Mouse (Mus musculus) intestine, embryonic 14.5 days (tissue): ENCODE measurements at regions not wholly inside any gene's neighbourhood (a gene's known extent, or its start where the extent isn't known, plus 50 kb on each side); places are given as distances from the start of the nearest gene placed in this dataset.

Experiments
- ATAC-seq: fragments of 200-750 bp; cut with Nextera tagmentation; replicated peaks from 2 replicates; pipeline ENCODE4 v1.8.0; 2017; ENCODE audit warnings: low read depth, moderate number of reproducible peaks, moderate TSS enrichment, moderate library complexity; ENCODE audit not compliant: low FRiP score, low TSS enrichment
- DNase-seq: peaks from one replicate; pipeline ENCODE4 v3.0.0-alpha.2; 2018; ENCODE audit warnings: low spot score
- H3K27ac ChIP-seq: fragments of 300-500 bp; sonication (generic); 2 replicates; pipeline ENCODE4 v1.5.1; 2014; ENCODE audit warnings: low read depth, mild to moderate bottlenecking, control low read depth
- H3K27me3 ChIP-seq: fragments of 300-500 bp; sonication (generic); replicated peaks from 2 replicates; pipeline ENCODE4 v1.6.1; 2014; ENCODE audit warnings: low read length, control low read depth; ENCODE audit not compliant: control insufficient read depth, insufficient read depth
- H3K36me3 ChIP-seq: fragments of 300-500 bp; sonication (generic); 2 replicates; pipeline ENCODE4 v1.6.1; 2014; ENCODE audit warnings: low read length, control low read depth; ENCODE audit not compliant: control insufficient read depth, insufficient read depth
- H3K4me1 ChIP-seq: fragments of 300-500 bp; sonication (generic); replicated peaks from 2 replicates; pipeline ENCODE4 v1.6.1; 2014; ENCODE audit warnings: low read length, control low read depth, mixed read lengths; ENCODE audit not compliant: control insufficient read depth, insufficient read depth
- H3K4me2 ChIP-seq: fragments of 300-500 bp; sonication (generic); 2 replicates; pipeline ENCODE4 v1.6.1; 2014; ENCODE audit warnings: low read length
- H3K4me3 ChIP-seq: fragments of 300-500 bp; sonication (generic); 2 replicates; pipeline ENCODE4 v1.5.1; 2014; ENCODE audit warnings: low read depth, low read length, control low read depth, mixed read lengths
- H3K9ac ChIP-seq: fragments of 300-500 bp; sonication (generic); 2 replicates; pipeline ENCODE4 v1.6.1; 2014; ENCODE audit warnings: mild to moderate bottlenecking, low read length
- H3K9me3 ChIP-seq: fragments of 300-500 bp; sonication (generic); 2 replicates; pipeline ENCODE4 v1.6.1; 2016; ENCODE audit warnings: low read length, control low read depth; ENCODE audit not compliant: control insufficient read depth
- WGBS: fragments of 180-500 bp; shearing (Covaris S2); extraction: QIAGEN DNeasy Blood & Tissue Kit; methylation state at CpG from one replicate; pipeline ENCODE4 v1.1.7; 2014; 5-methylcytosine and 5-hydroxymethylcytosine counted together

- Histone ChIP-seq H3K9ac (no peak overlapping the region), H3K4me2 (no peak overlapping the region), H3K27me3 (no peaks in the 10 kb centered on the region), H3K36me3 (no peaks in the 10 kb centered on the region), H3K9me3 (no peaks in the 10 kb centered on the region), H3K27ac (no peak overlapping the region), H3K4me3 (no peak overlapping the region), H3K4me1 (no peaks in the 10 kb centered on the region)
- ATAC-seq, result no peak
- WGBS, result 82% methylated on average over 2 of the region's 2 CpGs
- DNase-seq, result no peak
These were observed 662.4 kb upstream of the Jmjd1c start for GRCm38 (mm10) chr10:66433490-66433889.

DNA sequence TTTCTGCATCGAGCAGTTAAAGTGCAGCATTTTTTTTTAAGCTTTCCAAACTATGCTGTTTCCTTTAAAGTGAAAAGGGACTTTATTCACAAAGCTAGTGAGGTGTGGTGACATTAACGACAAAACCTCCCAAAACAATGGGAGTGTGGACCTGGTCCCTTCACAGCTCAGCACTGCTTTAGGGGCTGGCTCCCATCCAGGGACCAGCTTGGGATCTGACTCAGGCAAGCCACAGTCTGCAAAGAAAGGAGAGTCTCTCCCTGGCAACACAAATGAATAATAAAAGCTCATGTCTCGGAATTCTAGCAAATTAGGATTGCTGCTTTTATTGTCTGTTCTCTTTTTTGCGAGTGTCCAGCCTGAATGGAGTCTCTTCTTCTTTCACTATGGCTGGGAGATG lies 625.2 kb upstream of the Jmjd1c start:
- no peaks in the 10 kb centered on the region for H3K9me3 ChIP-seq
- H3K4me1 ChIP-seq, result no peaks in the 10 kb centered on the region; the same call in 1 of the 2 replicates
- H3K4me2 ChIP-seq, result no peak overlapping the region
- no peaks in the 10 kb centered on the region for H3K27me3 ChIP-seq
- ATAC-seq, result no peak
- 78% methylated on average over 4 of the region's 4 CpGs for WGBS
- DNase-seq, result no peak
- no peaks in the 10 kb centered on the region for H3K36me3 ChIP-seq
- no peak overlapping the region for H3K4me3 ChIP-seq
- H3K27ac ChIP-seq, result no peak overlapping the region
- H3K9ac ChIP-seq, result no peak overlapping the region

DNA sequence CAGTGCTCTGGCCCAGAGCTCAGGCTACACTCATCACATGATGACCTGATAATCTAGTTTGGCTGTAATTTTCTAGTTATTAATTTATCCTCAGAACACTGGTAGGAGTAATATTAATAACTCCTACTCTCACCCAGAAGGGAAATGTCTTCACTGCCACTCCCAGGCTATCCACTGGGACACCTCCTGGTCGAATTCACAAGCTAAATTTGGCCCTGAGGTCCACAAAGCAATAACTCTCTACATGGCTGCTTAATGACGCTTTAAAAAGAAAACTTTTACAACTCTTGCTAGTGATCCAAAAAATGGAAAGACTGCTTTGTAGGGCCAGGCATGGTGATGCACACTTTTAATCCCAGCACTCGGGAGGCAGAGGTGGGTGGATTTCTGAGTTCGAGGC lies 623.9 kb upstream of the Jmjd1c start:
- DNase-seq (no peak), ATAC-seq (no peak)
- WGBS, result 71% methylated on average over 4 of the region's 4 CpGs

DNA sequence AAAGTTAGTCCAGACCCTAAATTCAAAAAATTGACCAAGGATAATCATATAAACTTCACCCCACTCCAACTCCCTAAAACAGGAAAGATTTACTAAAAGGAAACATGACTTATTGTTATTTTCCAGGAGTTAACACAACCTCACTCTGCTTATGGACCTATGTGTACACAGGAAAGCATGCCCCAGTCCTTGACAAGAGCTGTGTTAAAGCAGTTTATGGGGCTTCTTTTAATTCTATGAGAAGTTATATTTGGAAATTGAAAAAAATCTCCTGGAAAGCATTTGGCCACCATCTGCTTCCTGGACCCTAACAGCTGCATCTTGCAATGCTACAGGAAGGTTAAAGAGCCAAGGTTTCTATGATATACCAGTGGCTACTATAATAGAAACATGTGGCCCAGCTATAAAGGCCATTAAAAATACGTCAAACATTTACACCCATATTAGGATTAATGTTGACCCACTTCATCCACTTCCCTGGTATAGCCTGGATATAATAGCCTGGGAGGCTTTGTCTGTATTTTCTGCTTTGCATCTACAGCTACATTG lies 620.7 kb upstream of the Jmjd1c start:
- ATAC-seq (no peak), DNase-seq (no peak)
- no peak overlapping the region for H3K27ac ChIP-seq
- H3K9me3 ChIP-seq, result no peaks in the 10 kb centered on the region
- WGBS, result 39% methylated on average over 1 of the region's 1 CpGs
- no peaks in the 10 kb centered on the region for H3K36me3 ChIP-seq
- H3K4me3 ChIP-seq, result no peak overlapping the region
- H3K9ac ChIP-seq, result no peak overlapping the region
- no peaks in the 10 kb centered on the region for H3K27me3 ChIP-seq
- H3K4me2 ChIP-seq, result no peak overlapping the region
- no peaks in the 10 kb centered on the region; the same call in 1 of the 2 replicates for H3K4me1 ChIP-seq

More for the DNA sequence above, 623.9 kb upstream of the Jmjd1c start:
- H3K27ac ChIP-seq, result no peak overlapping the region
- H3K9ac ChIP-seq, result no peak overlapping the region
- no peak overlapping the region for H3K4me3 ChIP-seq
- H3K36me3 ChIP-seq, result no peaks in the 10 kb centered on the region
- no peaks in the 10 kb centered on the region for H3K27me3 ChIP-seq
- H3K4me1 ChIP-seq, result no peaks in the 10 kb centered on the region; the same call in 1 of the 2 replicates
- H3K4me2 ChIP-seq, result no peak overlapping the region
- H3K9me3 ChIP-seq, result no peaks in the 10 kb centered on the region

DNA sequence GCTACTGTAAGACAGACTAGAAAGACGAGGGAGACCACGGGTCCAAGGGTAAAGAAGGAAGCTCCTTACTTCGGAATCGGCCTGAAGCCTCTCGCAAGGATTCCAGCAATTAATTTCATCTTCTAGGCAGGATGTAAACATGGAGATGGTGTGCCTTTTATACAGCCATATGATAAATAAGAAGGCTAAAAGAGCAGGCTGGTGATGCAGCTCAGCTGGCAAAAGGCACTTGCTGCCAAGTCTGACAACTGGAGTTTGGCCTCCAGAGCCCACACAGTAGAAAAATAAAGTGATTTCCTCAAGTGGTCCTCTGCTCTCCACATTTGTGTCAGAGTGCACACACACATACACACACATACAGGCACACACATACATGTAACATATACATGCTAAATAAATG lies 605.1 kb upstream of the Jmjd1c start:
- no peaks in the 10 kb centered on the region for H3K36me3 ChIP-seq
- no peak overlapping the region for H3K4me2 ChIP-seq
- ATAC-seq (no peak), DNase-seq (peak; percentile 51)
- no peak overlapping the region for H3K9ac ChIP-seq
- no peaks in the 10 kb centered on the region for H3K4me1 ChIP-seq
- H3K27ac ChIP-seq, result no peak overlapping the region
- WGBS, result 29% methylated on average over 5 of the region's 5 CpGs
- no peaks in the 10 kb centered on the region for H3K27me3 ChIP-seq
- no peak overlapping the region for H3K4me3 ChIP-seq
- H3K9me3 ChIP-seq, result no peaks in the 10 kb centered on the region

DNA sequence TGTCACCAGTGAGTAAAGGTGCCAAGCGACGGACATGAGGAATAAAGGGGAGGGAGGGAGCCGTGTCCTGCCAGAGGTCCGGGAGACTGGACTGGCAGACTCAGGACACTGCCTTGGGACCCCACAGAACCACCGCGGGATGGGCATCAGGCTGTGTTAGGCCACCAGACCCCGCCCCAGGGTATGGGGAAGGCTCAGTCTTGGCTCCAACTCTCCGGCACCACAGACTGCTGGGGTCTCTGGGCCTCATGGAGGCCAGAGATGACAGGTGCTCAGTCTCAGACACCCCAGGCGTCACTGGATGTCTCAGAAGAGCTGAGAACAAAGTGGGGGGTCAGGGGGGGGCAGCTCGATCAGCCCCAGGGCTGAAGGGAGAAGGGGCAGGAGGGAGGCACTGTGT lies 604.1 kb upstream of the Jmjd1c start:
- no peak overlapping the region for H3K27ac ChIP-seq
- no peak for DNase-seq
- no peak for ATAC-seq
- no peaks in the 10 kb centered on the region for H3K27me3 ChIP-seq
- H3K36me3 ChIP-seq, result no peaks in the 10 kb centered on the region
- H3K9ac ChIP-seq, result no peak overlapping the region
- WGBS, result 62% methylated on average over 10 of the region's 10 CpGs
- no peak overlapping the region for H3K4me2 ChIP-seq
- H3K4me1 ChIP-seq, result no peaks in the 10 kb centered on the region
- no peaks in the 10 kb centered on the region for H3K9me3 ChIP-seq
- H3K4me3 ChIP-seq, result no peak overlapping the region

GRCm38 (mm10) chr10:66539846-66540245 lies 556.1 kb upstream of the Jmjd1c start:
- H3K27me3 ChIP-seq, result no peaks in the 10 kb centered on the region
- no peak for DNase-seq
- 85% methylated on average over 5 of the region's 5 CpGs for WGBS
- no peaks in the 10 kb centered on the region for H3K4me1 ChIP-seq
- no peak overlapping the region for H3K27ac ChIP-seq
- no peak overlapping the region for H3K4me3 ChIP-seq
- H3K9ac ChIP-seq, result no peak overlapping the region
- no peak overlapping the region for H3K4me2 ChIP-seq
- no peaks in the 10 kb centered on the region for H3K9me3 ChIP-seq
- no peak for ATAC-seq
- no peaks in the 10 kb centered on the region for H3K36me3 ChIP-seq

DNA sequence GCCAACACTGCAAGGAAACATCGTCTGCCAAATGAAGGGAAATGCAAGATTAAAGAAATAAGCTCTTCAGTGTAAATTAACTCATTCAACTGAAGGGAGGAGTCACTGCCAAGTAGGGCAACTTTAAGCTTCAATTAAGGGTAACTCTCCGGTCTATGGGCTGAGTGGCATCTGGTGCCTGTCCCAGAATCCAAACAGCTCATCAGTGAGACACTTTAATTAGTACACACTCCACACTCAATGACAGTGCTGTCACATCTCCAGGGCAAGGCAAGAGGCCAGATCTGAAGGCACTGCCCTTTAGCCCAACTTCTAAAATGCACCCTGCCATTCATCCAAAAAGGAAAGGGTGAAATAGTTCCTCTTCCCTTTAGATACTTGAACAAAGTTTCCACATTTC lies 549.3 kb upstream of the Jmjd1c start:
- no peak overlapping the region for H3K9ac ChIP-seq
- no peak overlapping the region for H3K27ac ChIP-seq
- H3K36me3 ChIP-seq, result no peaks in the 10 kb centered on the region
- H3K27me3 ChIP-seq, result no peaks in the 10 kb centered on the region
- no peaks in the 10 kb centered on the region for H3K9me3 ChIP-seq
- no peak overlapping the region for H3K4me3 ChIP-seq
- WGBS, result 69% methylated on average over 2 of the region's 2 CpGs
- H3K4me1 ChIP-seq, result no peaks in the 10 kb centered on the region
- no peak overlapping the region for H3K4me2 ChIP-seq
- ATAC-seq (no peak), DNase-seq (no peak)

DNA sequence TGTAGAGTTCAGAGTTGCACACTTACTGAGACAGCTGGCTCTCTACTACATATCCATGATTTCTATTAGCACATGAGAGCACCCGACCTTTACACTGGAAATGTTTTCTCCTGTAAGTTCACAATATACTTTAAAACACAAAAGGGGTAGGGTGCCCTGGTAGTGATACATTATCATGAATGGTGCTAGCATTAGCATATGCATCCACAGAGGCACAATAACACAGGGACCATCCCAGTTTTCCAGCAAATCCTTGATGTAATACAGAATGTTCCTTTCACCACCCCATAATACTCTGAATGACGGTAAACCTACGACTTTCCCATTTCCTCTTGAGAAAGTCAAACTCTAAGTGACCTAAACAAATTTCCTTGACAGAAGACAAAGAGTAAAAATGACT lies 548.3 kb upstream of the Jmjd1c start:
- Histone ChIP-seq H3K27me3 (no peaks in the 10 kb centered on the region), H3K4me2 (no peak overlapping the region), H3K27ac (no peak overlapping the region), H3K9me3 (no peaks in the 10 kb centered on the region), H3K4me1 (0 out of 2 replicates have a peak, but pooled peaks cover under 1% of the 10 kb centered on the region), H3K4me3 (no peak overlapping the region), H3K36me3 (no peaks in the 10 kb centered on the region), H3K9ac (no peak overlapping the region)
- no peak for DNase-seq
- no peak for ATAC-seq
- 43% methylated on average over 3 of the region's 3 CpGs for WGBS
